Mouse (Mus musculus): ENCODE measurements around the gene Ttll5. TPM values are rescaled to one million over a fixed set of nuclear protein-coding genes. Genes with fewer than 3 reads are reported as not detected.

Gene Ttll5
- polyA plus RNA-seq, 1 experiment from 2014 or later = 16.7 TPM

DNA sequence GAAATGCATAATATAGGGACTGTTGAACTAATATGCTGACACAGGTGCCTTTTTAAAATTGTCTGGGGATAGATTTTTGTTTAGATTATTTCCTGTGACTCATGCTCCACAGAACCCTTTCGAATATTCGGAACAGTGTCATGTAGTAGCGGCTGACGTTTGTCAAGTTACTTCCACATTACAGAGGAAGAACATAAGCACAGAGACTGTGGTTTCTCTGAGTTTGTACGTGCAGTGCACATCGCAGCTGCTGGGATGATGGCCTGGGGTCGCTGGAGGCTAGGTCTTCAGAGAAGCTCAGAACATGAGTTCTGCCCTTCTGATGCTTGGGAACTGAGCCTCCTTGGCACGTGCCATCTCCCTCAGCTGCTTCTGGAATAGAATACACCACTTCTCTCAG, 222.9 kb downstream of the Ttll5 start:
- H3K9ac ChIP-seq (replicated peaks) = no peak overlapping the region
- no peak overlapping the region for H3K4me2 ChIP-seq (replicated peaks)
- H3K36me3 ChIP-seq = peaks cover 8% of the 10 kb centered on the region; the same call in 1 of the 2 replicates
- H3K27ac ChIP-seq (replicated peaks) = no peak overlapping the region
- H3K4me3 ChIP-seq = no peak overlapping the region
- H3K9me3 ChIP-seq = no peaks in the 10 kb centered on the region
- H3K27me3 ChIP-seq = no peaks in the 10 kb centered on the region
- H3K4me1 ChIP-seq = peaks cover 3% of the 10 kb centered on the region; the same call in 1 of the 2 replicates
- WGBS = 88% methylated on average over 8 of the region's 8 CpGs
- ATAC-seq (ENCODE audit: low FRiP score, low read depth) = no peak

DNA sequence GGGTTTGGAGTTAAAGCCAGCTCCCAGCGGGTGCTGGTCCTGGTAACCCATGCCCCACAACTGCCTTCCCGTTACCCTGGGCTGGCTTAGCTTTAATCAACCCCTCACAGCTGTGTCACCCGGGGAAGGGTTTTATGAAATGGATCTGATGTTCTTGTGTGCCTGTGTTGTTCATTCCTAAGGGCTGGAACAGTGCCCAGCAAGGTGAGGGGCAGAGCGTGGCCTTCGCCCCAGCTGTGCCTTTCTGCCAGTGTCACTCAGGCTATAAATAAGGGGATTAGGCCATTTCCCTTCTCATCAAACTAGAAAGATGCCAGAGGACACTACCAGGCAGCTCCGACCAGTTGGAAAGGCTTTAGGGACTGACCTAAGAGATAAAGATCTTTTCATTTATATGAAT, 225.4 kb downstream of the Ttll5 start:
- Histone ChIP-seq H3K27ac (replicated peaks) (no peak overlapping the region; the same call in 1 of the 2 replicates), H3K9ac (replicated peaks) (no peak overlapping the region), H3K36me3 (no peaks in the 10 kb centered on the region), H3K4me2 (replicated peaks) (no peak overlapping the region), H3K4me3 (no peak overlapping the region), H3K4me1 (peaks cover 3% of the 10 kb centered on the region; the same call in 1 of the 2 replicates), H3K27me3 (no peaks in the 10 kb centered on the region), H3K9me3 (no peaks in the 10 kb centered on the region)
- no peak for ATAC-seq (ENCODE audit: low FRiP score, low read depth)
- 64% methylated on average over 6 of the region's 6 CpGs for WGBS

DNA sequence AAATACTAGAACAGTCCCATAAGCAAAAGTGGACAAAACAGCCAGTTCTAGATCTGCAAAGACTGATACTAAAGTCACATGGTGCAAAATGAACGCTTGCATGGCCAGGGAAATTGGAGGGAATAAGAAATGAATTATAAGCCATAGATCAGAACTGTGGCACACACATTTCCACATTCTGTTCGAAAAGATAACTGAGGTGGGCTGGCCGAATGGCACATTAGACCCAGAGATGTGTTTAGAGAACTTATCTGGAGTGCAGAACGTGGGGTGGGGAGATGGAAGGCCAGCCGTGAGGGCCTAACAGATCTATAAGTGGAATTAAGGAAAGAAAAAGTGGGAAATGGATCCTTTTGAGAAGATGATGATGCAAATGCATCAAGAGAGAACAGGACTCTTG, 227.0 kb downstream of the Ttll5 start:
- H3K36me3 ChIP-seq = no peaks in the 10 kb centered on the region
- no peak overlapping the region for H3K9ac ChIP-seq (replicated peaks)
- H3K4me1 ChIP-seq = peaks cover 3% of the 10 kb centered on the region; the same call in 1 of the 2 replicates
- no peak overlapping the region for H3K4me3 ChIP-seq
- 92% methylated on average over 5 of the region's 5 CpGs for WGBS
- no peak for ATAC-seq (ENCODE audit: low FRiP score, low read depth)
- H3K27ac ChIP-seq (replicated peaks) = no peak overlapping the region
- no peaks in the 10 kb centered on the region for H3K27me3 ChIP-seq
- H3K9me3 ChIP-seq = no peaks in the 10 kb centered on the region
- no peak overlapping the region for H3K4me2 ChIP-seq (replicated peaks)

DNA sequence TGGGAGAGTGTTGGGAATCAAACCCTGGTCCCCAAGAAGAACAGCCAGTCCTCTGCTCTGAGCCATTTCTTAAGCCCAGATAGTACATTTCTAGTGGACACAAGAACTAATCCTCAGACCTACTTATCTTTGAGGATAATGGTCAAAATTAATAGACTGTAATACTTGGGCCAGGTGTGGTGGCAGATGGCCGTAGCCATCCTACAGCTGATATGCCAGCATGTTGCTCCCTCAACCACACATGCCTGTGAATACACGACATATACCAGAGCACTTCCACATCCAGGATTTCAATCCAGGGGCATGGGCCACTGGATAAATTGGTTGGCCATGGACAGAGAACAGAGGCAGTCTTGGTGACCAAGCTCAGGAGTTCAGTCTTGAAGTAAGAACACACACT, 230.8 kb downstream of the Ttll5 start:
- Histone ChIP-seq H3K4me3 (no peak overlapping the region), H3K9ac (replicated peaks) (no peak overlapping the region), H3K4me2 (replicated peaks) (no peak overlapping the region), H3K4me1 (no peaks in the 10 kb centered on the region), H3K36me3 (no peaks in the 10 kb centered on the region), H3K27me3 (no peaks in the 10 kb centered on the region), H3K9me3 (no peaks in the 10 kb centered on the region), H3K27ac (replicated peaks) (no peak overlapping the region)
- 95% methylated on average over 2 of the region's 2 CpGs for WGBS
- ATAC-seq (ENCODE audit: low FRiP score, low read depth) = no peak

DNA sequence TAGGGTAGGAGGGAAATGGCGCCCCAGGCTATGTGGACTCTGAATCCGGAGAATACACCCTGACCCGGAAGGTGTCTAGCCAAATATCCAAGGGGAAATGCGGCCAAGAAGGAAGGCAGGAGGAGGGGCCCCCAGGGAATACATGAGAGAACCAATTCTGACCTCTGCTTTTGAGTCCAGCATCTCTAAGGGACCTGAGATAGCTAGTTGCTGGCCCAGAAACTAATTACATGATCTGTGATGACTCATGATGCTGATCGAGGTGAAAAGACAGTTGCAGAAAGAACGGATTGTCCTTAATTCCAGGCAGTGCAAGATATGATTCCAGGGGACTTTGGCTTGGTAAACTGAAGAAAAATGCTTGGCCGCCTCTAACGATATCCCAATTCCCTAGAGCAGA, 232.5 kb downstream of the Ttll5 start:
- H3K9ac ChIP-seq (replicated peaks) = no peak overlapping the region
- H3K4me3 ChIP-seq = no peak overlapping the region
- 0 out of 2 replicates have a peak, but pooled peaks cover 2% of the 10 kb centered on the region for H3K36me3 ChIP-seq
- no peak overlapping the region for H3K27ac ChIP-seq (replicated peaks)
- H3K27me3 ChIP-seq = no peaks in the 10 kb centered on the region
- 90% methylated on average over 8 of the region's 8 CpGs for WGBS
- no peaks in the 10 kb centered on the region for H3K9me3 ChIP-seq
- H3K4me1 ChIP-seq = no peaks in the 10 kb centered on the region
- ATAC-seq (ENCODE audit: low FRiP score, low read depth) = no peak
- no peak overlapping the region for H3K4me2 ChIP-seq (replicated peaks)

DNA sequence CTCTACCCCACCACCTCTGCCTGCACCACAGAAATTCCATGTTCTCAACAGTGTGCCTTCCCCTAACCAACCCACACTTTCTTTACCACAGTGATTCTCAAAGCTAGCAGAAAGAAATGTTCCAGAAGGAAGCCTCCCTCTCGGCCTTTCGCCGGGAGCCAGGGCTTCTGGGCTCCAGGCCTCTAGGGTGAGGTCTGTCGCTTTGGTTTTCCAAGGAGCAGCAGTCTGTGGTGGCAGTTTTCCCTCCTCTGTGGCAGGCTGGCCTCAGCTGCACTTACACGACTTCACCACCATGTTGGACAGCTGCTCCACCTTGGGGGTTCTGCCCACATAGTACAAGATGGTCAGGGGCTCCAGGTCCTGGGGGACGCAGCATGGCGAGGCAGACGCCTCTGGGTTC, 233.1 kb downstream of the Ttll5 start:
- Histone ChIP-seq H3K36me3 (0 out of 2 replicates have a peak, but pooled peaks cover 2% of the 10 kb centered on the region), H3K4me3 (no peak overlapping the region), H3K9ac (replicated peaks) (no peak overlapping the region), H3K27me3 (no peaks in the 10 kb centered on the region), H3K9me3 (no peaks in the 10 kb centered on the region), H3K4me1 (no peaks in the 10 kb centered on the region), H3K4me2 (replicated peaks) (no peak overlapping the region), H3K27ac (replicated peaks) (no peak overlapping the region)
- no peak for ATAC-seq (ENCODE audit: low FRiP score, low read depth)
- WGBS = 86% methylated on average over 8 of the region's 8 CpGs

DNA sequence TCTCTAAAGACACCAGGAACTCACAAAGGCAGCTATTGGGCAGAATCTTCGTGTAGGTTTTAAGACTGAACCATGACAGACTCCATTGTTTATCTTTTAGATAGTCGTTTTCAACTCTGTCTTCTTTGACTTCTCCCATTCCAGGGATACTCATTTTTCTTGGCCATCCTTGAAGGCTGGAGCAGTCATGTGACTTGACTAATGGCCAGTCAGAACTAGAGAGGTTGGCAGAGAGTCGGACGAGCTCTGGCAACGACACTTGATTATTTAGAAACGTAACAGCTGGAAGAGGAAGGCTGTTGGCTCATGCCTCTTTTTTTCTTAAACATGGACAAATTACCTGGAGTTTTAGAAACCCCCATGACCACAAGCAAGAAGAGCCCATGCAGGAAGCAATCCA, 234.9 kb downstream of the Ttll5 start:
- Histone ChIP-seq H3K27me3 (no peaks in the 10 kb centered on the region), H3K27ac (replicated peaks) (no peak overlapping the region), H3K9me3 (no peaks in the 10 kb centered on the region), H3K9ac (replicated peaks) (no peak overlapping the region), H3K4me2 (replicated peaks) (no peak overlapping the region), H3K4me3 (no peak overlapping the region), H3K36me3 (0 out of 2 replicates have a peak, but pooled peaks cover 2% of the 10 kb centered on the region), H3K4me1 (no peaks in the 10 kb centered on the region)
- 88% methylated on average over 6 of the region's 6 CpGs for WGBS
- ATAC-seq (ENCODE audit: low FRiP score, low read depth) = no peak

DNA sequence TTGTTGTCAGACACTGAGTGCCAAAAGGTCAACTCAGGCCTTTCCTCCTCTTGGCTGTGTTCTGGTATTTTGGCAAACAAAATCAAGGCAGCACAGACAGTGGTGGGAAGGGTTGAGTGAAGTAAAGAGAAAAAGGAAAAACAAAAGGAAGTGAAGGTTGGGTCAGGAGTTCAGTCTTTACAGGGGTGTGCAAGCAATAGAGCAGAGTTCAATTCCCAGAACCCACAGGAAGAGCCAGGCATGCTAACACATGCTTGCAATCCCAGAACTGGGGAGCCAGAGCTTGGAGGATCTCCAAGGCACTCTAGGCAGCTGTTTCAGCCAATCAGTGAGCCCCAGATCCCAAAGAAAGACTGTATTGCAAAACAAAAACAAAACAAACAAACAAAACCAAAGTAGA, 240.3 kb downstream of the Ttll5 start:
- Histone ChIP-seq H3K27me3 (no peaks in the 10 kb centered on the region), H3K9ac (replicated peaks) (no peak overlapping the region), H3K9me3 (no peaks in the 10 kb centered on the region), H3K27ac (replicated peaks) (no peak overlapping the region), H3K36me3 (0 out of 2 replicates have a peak, but pooled peaks cover 2% of the 10 kb centered on the region), H3K4me3 (no peak overlapping the region), H3K4me2 (replicated peaks) (no peak overlapping the region), H3K4me1 (no peaks in the 10 kb centered on the region)
- no peak for ATAC-seq (ENCODE audit: low FRiP score, low read depth)

DNA sequence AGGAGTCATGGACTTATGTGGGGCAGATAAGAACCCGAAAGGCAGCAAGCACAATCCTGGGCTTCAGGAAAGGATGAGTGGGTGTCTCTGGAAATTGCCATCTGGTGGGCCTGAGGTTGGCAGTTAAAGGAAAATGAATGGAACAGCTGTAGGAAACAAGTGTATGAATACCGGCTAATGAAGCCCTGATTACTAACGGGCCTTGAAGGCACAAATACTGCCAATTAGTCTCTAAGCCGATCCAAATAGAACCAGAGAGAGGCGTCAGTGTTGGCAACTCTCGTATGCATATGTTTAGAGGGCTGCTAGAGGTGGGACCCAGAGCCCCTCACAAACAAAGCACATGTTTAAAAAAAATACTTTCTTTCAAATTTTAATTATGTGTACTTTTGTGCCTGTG, 247.0 kb downstream of the Ttll5 start:
- Histone ChIP-seq H3K4me2 (replicated peaks) (no peak overlapping the region), H3K27ac (replicated peaks) (no peak overlapping the region), H3K9ac (replicated peaks) (no peak overlapping the region), H3K4me3 (no peak overlapping the region), H3K36me3 (no peaks in the 10 kb centered on the region), H3K27me3 (peaks cover 8% of the 10 kb centered on the region), H3K4me1 (peaks cover 5% of the 10 kb centered on the region; the same call in 1 of the 2 replicates), H3K9me3 (no peaks in the 10 kb centered on the region)
- WGBS = 74% methylated on average over 6 of the region's 6 CpGs
- ATAC-seq (ENCODE audit: low FRiP score, low read depth) = no peak

DNA sequence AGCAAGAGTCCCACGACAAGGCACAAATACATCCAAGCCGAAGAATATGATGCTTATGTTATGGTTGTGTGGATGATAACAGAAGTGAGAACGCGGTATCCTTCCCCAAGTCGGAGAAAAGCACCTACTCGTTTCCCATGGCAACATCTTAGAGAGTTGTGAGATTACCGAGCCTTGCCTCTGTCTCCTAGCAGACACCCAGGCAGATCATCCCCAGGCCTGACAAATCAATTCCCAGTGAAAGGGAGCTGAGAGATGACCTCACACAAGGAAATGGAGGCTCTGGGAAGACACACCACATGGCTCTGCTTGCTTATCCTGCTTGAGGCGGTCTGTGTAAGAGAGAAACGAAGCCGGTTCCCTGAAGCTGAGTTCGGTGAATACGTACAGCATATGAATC, 250.2 kb downstream of the Ttll5 start:
- whole genome bisulfite sequencing = 77% methylated on average over 12 of the region's 12 CpGs
- Histone ChIP-seq H3K4me3 (no peak overlapping the region), H3K27me3 (peaks cover 25% of the 10 kb centered on the region), H3K4me1 (peaks cover 19% of the 10 kb centered on the region), H3K4me2 (replicated peaks) (no peak overlapping the region), H3K27ac (replicated peaks) (no peak overlapping the region), H3K9me3 (no peaks in the 10 kb centered on the region), H3K36me3 (no peaks in the 10 kb centered on the region), H3K9ac (replicated peaks) (no peak overlapping the region)
- no peak for ATAC-seq (ENCODE audit: low FRiP score, low read depth)

DNA sequence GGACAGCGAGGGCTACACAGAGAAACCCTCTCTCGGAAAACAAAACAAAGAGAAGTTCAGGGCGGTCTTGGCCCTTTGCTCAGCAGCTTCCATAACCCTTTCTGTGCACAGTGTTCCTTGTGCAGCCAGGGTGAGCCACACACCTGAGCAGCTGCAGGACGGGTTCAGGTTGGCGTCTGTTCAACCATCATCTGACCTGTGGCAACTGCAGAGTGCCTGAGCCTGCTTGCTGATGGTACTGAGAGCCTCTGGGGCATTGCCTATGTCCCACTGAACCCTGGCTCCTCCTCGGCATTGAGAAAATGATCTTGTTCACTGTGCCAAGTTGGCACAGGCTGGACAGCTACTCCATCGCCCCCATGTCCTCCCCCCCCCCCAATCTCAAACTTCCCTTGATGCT, 250.9 kb downstream of the Ttll5 start:
- no peak overlapping the region for H3K4me3 ChIP-seq
- WGBS = 92% methylated on average over 7 of the region's 7 CpGs
- no peak overlapping the region for H3K27ac ChIP-seq (replicated peaks)
- H3K4me1 ChIP-seq = peaks cover 19% of the 10 kb centered on the region
- no peak overlapping the region for H3K9ac ChIP-seq (replicated peaks)
- H3K36me3 ChIP-seq = no peaks in the 10 kb centered on the region
- ATAC-seq (ENCODE audit: low FRiP score, low read depth) = no peak
- no peaks in the 10 kb centered on the region for H3K9me3 ChIP-seq
- H3K27me3 ChIP-seq = peaks cover 30% of the 10 kb centered on the region
- no peak overlapping the region for H3K4me2 ChIP-seq (replicated peaks)

DNA sequence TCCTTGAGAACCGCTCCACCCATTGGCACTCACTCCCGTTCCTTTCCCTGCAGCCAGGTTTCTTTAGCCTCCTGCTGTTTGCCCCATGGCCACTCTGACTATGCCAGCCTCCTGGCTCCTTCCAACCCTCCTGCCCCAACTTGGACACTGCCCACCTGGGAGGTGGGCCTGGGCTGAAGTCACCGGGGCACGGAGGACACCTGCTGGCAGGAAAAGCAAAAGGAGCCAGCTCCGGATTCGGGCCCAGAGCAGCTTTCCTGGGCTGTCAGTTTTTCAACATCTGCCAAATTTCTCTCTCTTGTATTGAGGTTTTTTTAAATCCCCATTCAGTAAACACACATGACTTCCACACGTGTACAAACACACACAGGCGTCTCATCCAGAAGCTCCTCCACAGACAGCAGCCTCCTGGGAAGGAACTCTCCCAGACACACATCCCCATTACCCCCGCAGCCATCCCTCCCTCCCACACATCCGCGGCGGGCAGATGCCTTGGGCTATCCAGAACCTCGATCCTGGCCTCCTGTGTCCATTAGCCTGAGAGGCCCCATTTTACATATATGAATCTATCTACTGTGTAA, 252.0 kb downstream of the Ttll5 start:
- peaks cover 19% of the 10 kb centered on the region for H3K4me1 ChIP-seq
- H3K4me2 ChIP-seq (replicated peaks) = peak overlapping the region; percentile 18
- H3K36me3 ChIP-seq = no peaks in the 10 kb centered on the region
- no peak overlapping the region for H3K9ac ChIP-seq (replicated peaks)
- peaks cover 40% of the 10 kb centered on the region for H3K27me3 ChIP-seq
- no peaks in the 10 kb centered on the region for H3K9me3 ChIP-seq
- 8% methylated on average over 13 of the region's 13 CpGs for WGBS
- ATAC-seq (ENCODE audit: low FRiP score, low read depth) = no peak
- peak overlapping the region; percentile 10; the same call in 1 of the 2 replicates for H3K4me3 ChIP-seq
- no peak overlapping the region for H3K27ac ChIP-seq (replicated peaks)

DNA sequence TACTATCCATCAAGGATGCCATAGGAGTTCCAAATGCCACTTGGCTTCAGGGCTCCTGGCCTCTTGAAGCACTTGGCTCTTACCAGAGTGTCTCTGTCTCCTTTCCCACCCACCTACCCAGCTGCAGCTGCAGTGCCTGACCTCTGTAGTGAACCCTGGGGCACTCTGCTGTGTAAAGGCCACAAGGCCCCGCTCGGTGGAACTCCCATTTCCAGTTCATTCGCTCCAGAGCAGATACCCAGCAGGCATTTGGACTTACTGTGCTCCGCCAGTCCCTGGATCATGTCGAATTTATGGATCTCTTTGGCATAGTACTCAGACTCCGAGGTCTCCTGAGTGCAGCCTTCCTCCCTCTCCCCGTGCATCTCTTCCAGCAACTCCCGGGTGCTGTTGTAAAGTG, 252.9 kb downstream of the Ttll5 start:
- Histone ChIP-seq H3K4me1 (peaks cover 19% of the 10 kb centered on the region), H3K4me2 (replicated peaks) (peak overlapping the region; percentile 73)

More for the DNA sequence above, 252.9 kb downstream of the Ttll5 start:
- H3K27me3 ChIP-seq = peaks cover 40% of the 10 kb centered on the region
- no peak overlapping the region for H3K27ac ChIP-seq (replicated peaks)
- ATAC-seq (ENCODE audit: low FRiP score, low read depth) = no peak
- peak overlapping the region; percentile 62; the same call in 1 of the 2 replicates for H3K9ac ChIP-seq (replicated peaks)
- H3K36me3 ChIP-seq = no peaks in the 10 kb centered on the region
- WGBS = 26% methylated on average over 8 of the region's 8 CpGs
- H3K9me3 ChIP-seq = no peaks in the 10 kb centered on the region
- H3K4me3 ChIP-seq = peak overlapping the region; percentile 50
